Mouse (Mus musculus) liver, embryonic 16.5 days (tissue): Measurements from ENCODE around the gene Sh3kbp1. TPM values are rescaled to one million over a fixed set of nuclear protein-coding genes. Genes with fewer than 3 reads are reported as not detected.

Experiments used
- ATAC-seq: fragments of 200-750 bp; cut with Nextera tagmentation; 2 replicates; pipeline ENCODE4 v1.8.0; 2017; ENCODE audit warnings: low read depth, mild to moderate bottlenecking, moderate number of reproducible peaks, moderate library complexity
- H3K27ac ChIP-seq: fragments of 300-500 bp; sonication (generic); 2 replicates; pipeline ENCODE4 v1.5.1; 2014; ENCODE audit warnings: mild to moderate bottlenecking, low read length
- H3K27me3 ChIP-seq: fragments of 300-500 bp; sonication (generic); 2 replicates; pipeline ENCODE4 v1.6.1; 2014; ENCODE audit warnings: low read depth, low read length, mixed read lengths; ENCODE audit not compliant: control insufficient read depth, insufficient read depth
- H3K36me3 ChIP-seq: fragments of 300-500 bp; sonication (generic); 2 replicates; pipeline ENCODE4 v1.6.1; 2014; ENCODE audit warnings: mild to moderate bottlenecking; ENCODE audit not compliant: control insufficient read depth, insufficient read depth
- H3K4me1 ChIP-seq: fragments of 300-500 bp; sonication (generic); 2 replicates; pipeline ENCODE4 v1.6.1; 2014; ENCODE audit warnings: low read depth, low read length, mixed read lengths; ENCODE audit not compliant: control insufficient read depth
- H3K4me2 ChIP-seq: fragments of 300-500 bp; sonication (generic); 2 replicates; pipeline ENCODE4 v1.6.1; 2014; ENCODE audit warnings: low read depth, low read length, mixed read lengths
- H3K4me3 ChIP-seq: fragments of 300-500 bp; sonication (generic); 2 replicates; pipeline ENCODE4 v1.5.1; 2014; ENCODE audit warnings: low read depth, mild to moderate bottlenecking, low read length
- H3K9ac ChIP-seq: fragments of 300-500 bp; sonication (generic); 2 replicates; pipeline ENCODE4 v1.6.1; 2014; ENCODE audit warnings: low read depth, low read length
- H3K9me3 ChIP-seq: fragments of 300-500 bp; sonication (generic); replicated peaks from 2 replicates; pipeline ENCODE4 v1.6.1; 2016; ENCODE audit warnings: low read length; ENCODE audit not compliant: control insufficient read depth
- WGBS: fragments of 180-500 bp; shearing (Covaris S2); extraction: QIAGEN DNeasy Blood & Tissue Kit; methylation state at CpG from one replicate; pipeline ENCODE4 v1.1.7; 2014; ENCODE audit not compliant: insufficient replicate concordance; 5-methylcytosine and 5-hydroxymethylcytosine counted together
- polyA plus RNA-seq: library from polyadenylated mRNA; unstranded; fragments of >200 nt; fragmentation: Nextera tagmentation; extraction: Ambion mirVana; gene quantifications from 2 replicates; pipeline ENCODE4 v1.2.1, GENCODE M21; 2015

Sh3kbp1 gene
- polyA plus RNA-seq, 1 experiment from 2014 or later = 10.8 TPM

GRCm38 (mm10) chrX:159628629-159629028, 1.6 kb downstream of the Sh3kbp1 start:
- Histone ChIP-seq H3K27ac (no peak overlapping the region), H3K9ac (no peak overlapping the region), H3K4me2 (peak overlapping the region; percentile 87), H3K4me1 (peaks cover 8% of the 10 kb centered on the region), H3K36me3 (no peaks in the 10 kb centered on the region), H3K27me3 (no peaks in the 10 kb centered on the region; the same call in 1 of the 2 replicates), H3K9me3 (no peaks in the 10 kb centered on the region), H3K4me3 (peak overlapping the region; percentile 71)
- ATAC-seq = no peak
- 22% methylated on average over 4 of the region's 4 CpGs for WGBS

GRCm38 (mm10) chrX:159629203-159629602, 2.1 kb downstream of the Sh3kbp1 start:
- Histone ChIP-seq H3K4me3 (no peak overlapping the region), H3K27ac (no peak overlapping the region), H3K4me2 (no peak overlapping the region), H3K27me3 (no peaks in the 10 kb centered on the region; the same call in 1 of the 2 replicates), H3K4me1 (peaks cover 8% of the 10 kb centered on the region), H3K36me3 (no peaks in the 10 kb centered on the region), H3K9me3 (no peaks in the 10 kb centered on the region), H3K9ac (no peak overlapping the region)
- ATAC-seq = no peak
- WGBS = 30% methylated on average over 2 of the region's 2 CpGs

- peak; percentile 19; the same call in 1 of the 2 replicates for ATAC-seq
- H3K9ac ChIP-seq = no peak overlapping the region
These were observed 11.6 kb downstream of the Sh3kbp1 start for GRCm38 (mm10) chrX:159638500-159639227.

GRCm38 (mm10) chrX:159639991-159640390, 12.9 kb downstream of the Sh3kbp1 start:
- ATAC-seq = no peak
- WGBS = 34% methylated on average over 4 of the region's 4 CpGs

More at GRCm38 (mm10) chrX:159638500-159639227, 11.6 kb downstream of the Sh3kbp1 start:
- Histone ChIP-seq H3K4me2 (no peak overlapping the region), H3K4me1 (peaks cover 3% of the 10 kb centered on the region; the same call in 1 of the 2 replicates), H3K9me3 (no peaks in the 10 kb centered on the region), H3K27me3 (no peaks in the 10 kb centered on the region), H3K36me3 (no peaks in the 10 kb centered on the region), H3K27ac (no peak overlapping the region), H3K4me3 (no peak overlapping the region)
- WGBS = 42% methylated on average over 4 of the region's 4 CpGs

GRCm38 (mm10) chrX:159645314-159645713, 18.2 kb downstream of the Sh3kbp1 start:
- Histone ChIP-seq H3K9ac (no peak overlapping the region), H3K27ac (no peak overlapping the region), H3K4me1 (no peaks in the 10 kb centered on the region; the same call in 1 of the 2 replicates), H3K27me3 (no peaks in the 10 kb centered on the region), H3K9me3 (no peaks in the 10 kb centered on the region), H3K4me2 (no peak overlapping the region), H3K4me3 (no peak overlapping the region), H3K36me3 (no peaks in the 10 kb centered on the region)
- 46% methylated on average over 3 of the region's 3 CpGs for whole genome bisulfite sequencing
- no peak for ATAC-seq

More at GRCm38 (mm10) chrX:159639991-159640390, 12.9 kb downstream of the Sh3kbp1 start:
- H3K4me2 ChIP-seq = no peak overlapping the region
- no peak overlapping the region for H3K4me3 ChIP-seq
- no peaks in the 10 kb centered on the region for H3K27me3 ChIP-seq
- H3K9ac ChIP-seq = no peak overlapping the region
- H3K36me3 ChIP-seq = no peaks in the 10 kb centered on the region
- no peak overlapping the region for H3K27ac ChIP-seq
- peaks cover 3% of the 10 kb centered on the region; the same call in 1 of the 2 replicates for H3K4me1 ChIP-seq
- no peaks in the 10 kb centered on the region for H3K9me3 ChIP-seq

GRCm38 (mm10) chrX:159647564-159647963, 20.5 kb downstream of the Sh3kbp1 start:
- H3K36me3 ChIP-seq = no peaks in the 10 kb centered on the region
- H3K27ac ChIP-seq = no peak overlapping the region
- no peak overlapping the region for H3K4me3 ChIP-seq
- WGBS = 33% methylated on average over 5 of the region's 5 CpGs
- H3K27me3 ChIP-seq = no peaks in the 10 kb centered on the region
- no peaks in the 10 kb centered on the region for H3K9me3 ChIP-seq
- no peak for ATAC-seq
- no peak overlapping the region for H3K9ac ChIP-seq
- H3K4me1 ChIP-seq = no peaks in the 10 kb centered on the region; the same call in none of the 2 replicates
- H3K4me2 ChIP-seq = no peak overlapping the region

- Histone ChIP-seq H3K4me3 (no peak overlapping the region), H3K9me3 (no peaks in the 10 kb centered on the region), H3K4me1 (no peaks in the 10 kb centered on the region; the same call in none of the 2 replicates), H3K36me3 (no peaks in the 10 kb centered on the region), H3K4me2 (no peak overlapping the region), H3K27me3 (no peaks in the 10 kb centered on the region), H3K9ac (no peak overlapping the region), H3K27ac (no peak overlapping the region)
- WGBS = 37% methylated on average over 3 of the region's 3 CpGs
- ATAC-seq = no peak
These were observed 21.5 kb downstream of the Sh3kbp1 start for GRCm38 (mm10) chrX:159648598-159648997.

GRCm38 (mm10) chrX:159650130-159650678, 23.1 kb downstream of the Sh3kbp1 start:
- no peaks in the 10 kb centered on the region for H3K9me3 ChIP-seq
- no peak overlapping the region for H3K9ac ChIP-seq
- no peaks in the 10 kb centered on the region; the same call in none of the 2 replicates for H3K4me1 ChIP-seq
- no peak overlapping the region; the same call in 1 of the 2 replicates for H3K27ac ChIP-seq
- H3K27me3 ChIP-seq = no peaks in the 10 kb centered on the region
- no peak overlapping the region for H3K4me3 ChIP-seq
- H3K4me2 ChIP-seq = peak overlapping the region; percentile 17; the same call in 1 of the 2 replicates
- H3K36me3 ChIP-seq = no peaks in the 10 kb centered on the region
- ATAC-seq = peak; percentile 53
- WGBS = 40% methylated on average over 11 of the region's 11 CpGs

GRCm38 (mm10) chrX:159650727-159651126, 23.7 kb downstream of the Sh3kbp1 start:
- no peak overlapping the region for H3K27ac ChIP-seq
- no peaks in the 10 kb centered on the region for H3K27me3 ChIP-seq
- no peaks in the 10 kb centered on the region for H3K9me3 ChIP-seq
- no peak overlapping the region for H3K9ac ChIP-seq
- 49% methylated on average over 6 of the region's 6 CpGs for WGBS
- no peak for ATAC-seq
- no peaks in the 10 kb centered on the region for H3K36me3 ChIP-seq
- no peaks in the 10 kb centered on the region; the same call in none of the 2 replicates for H3K4me1 ChIP-seq
- no peak overlapping the region for H3K4me2 ChIP-seq
- H3K4me3 ChIP-seq = no peak overlapping the region
